Mouse (Mus musculus) embryo, embryonic 9.5 days (tissue): ENCODE data around the gene Mtnr1a.

Source experiments
- DNase-seq: peaks from one replicate; pipeline ENCODE4 v3.0.0-alpha.2; 2017; ENCODE audit errors: extremely low spot score

The Mtnr1a gene

GRCm38 (mm10) chr8:45109371-45110063 is 40.6 kb downstream of the Mtnr1a start:
- peak; percentile 8 for DNase-seq

DNA sequence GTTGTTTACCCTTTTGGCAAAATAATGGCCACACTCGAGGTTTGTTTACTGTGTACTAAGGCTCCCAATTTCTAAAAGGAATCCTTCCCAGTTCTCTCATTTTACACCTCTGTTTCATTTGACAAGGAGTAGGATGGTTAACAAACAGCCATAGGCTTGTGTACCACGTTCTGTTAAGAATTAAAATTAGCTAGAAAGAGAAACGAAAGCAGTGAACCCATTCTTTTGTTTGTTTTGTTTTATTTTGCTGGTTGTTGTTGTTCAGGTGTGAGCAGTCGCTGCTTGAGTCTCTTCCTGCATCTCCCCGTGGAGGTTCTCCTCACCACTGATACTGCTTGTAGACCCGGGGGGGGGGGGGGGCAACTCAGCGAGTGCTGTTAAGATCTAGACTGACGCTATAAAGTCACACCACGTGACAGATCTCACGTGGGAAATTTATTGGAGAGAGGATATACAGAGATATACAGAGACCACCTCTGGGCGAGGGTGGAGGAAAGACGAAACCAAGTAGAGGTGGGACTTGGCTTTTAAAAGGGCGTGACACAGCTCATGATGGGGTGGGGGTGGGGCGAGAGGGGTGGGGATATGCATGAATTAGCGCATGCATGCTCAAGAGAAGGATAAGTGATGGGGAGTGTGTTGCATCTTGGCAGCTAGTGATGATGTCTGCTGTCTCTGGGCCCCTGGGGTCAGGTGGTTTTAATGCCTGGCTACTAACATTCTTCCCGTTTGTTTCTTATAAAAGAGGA is 41.3 kb downstream of the Mtnr1a start:
- DNase-seq: peak; percentile 2

- DNase-seq: no peak
Measured at GRCm38 (mm10) chr8:45110813-45111104, 41.8 kb downstream of the Mtnr1a start.

DNA sequence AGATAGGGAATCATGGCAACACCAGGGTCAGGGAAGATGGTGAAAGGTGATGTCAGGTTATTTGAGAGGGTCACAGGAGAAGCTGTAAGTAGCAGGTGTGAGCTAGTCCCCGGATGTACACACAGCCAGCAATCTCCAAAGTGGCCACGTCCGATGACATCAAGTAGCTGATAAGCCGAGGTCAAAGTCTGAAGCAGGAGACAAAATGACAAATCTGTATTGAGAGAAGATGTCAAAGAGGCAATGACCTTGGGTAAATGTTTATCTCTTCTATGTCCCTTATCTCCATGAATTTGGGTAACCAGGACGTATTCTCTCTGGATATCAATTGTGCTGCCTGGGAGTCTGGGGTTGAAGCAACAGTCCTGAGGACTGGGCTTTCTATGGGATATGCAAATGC is 42.9 kb downstream of the Mtnr1a start:
- no peak for DNase-seq

GRCm38 (mm10) chr8:45117588-45117987 is 48.7 kb downstream of the Mtnr1a start:
- no peak for DNase-seq

- no peak for DNase-seq
Measured at GRCm38 (mm10) chr8:45125680-45126079, 56.7 kb downstream of the Mtnr1a start.
